Mouse (Mus musculus): ENCODE measurements around the gene Plekhg4.

Plekhg4 gene

GRCm38 (mm10) chr8:105349096-105349771 is 23.8 kb upstream of the Plekhg4 start:
- peak; percentile 28 to 43 for DNase-seq (ENCODE audit: low spot score in 2 of 2)

- DNase-seq (ENCODE audit: low spot score in 2 of 2): peak; percentile 20 to 29
These were observed 22.9 kb upstream of the Plekhg4 start for GRCm38 (mm10) chr8:105350186-105350585.

- DNase-seq (ENCODE audit: low spot score in 2 of 2): no peak
These were observed 19.4 kb upstream of the Plekhg4 start for GRCm38 (mm10) chr8:105353583-105354135.

GRCm38 (mm10) chr8:105354549-105354948 is 18.5 kb upstream of the Plekhg4 start:
- DNase-seq (ENCODE audit: low spot score in 2 of 2): no peak

- no peak for DNase-seq (ENCODE audit: low spot score in 2 of 2)
These were observed 17.7 kb upstream of the Plekhg4 start for GRCm38 (mm10) chr8:105355179-105356024.

GRCm38 (mm10) chr8:105356681-105357080 is 16.4 kb upstream of the Plekhg4 start:
- DNase-seq (ENCODE audit: low spot score in 2 of 2): no peak

- no peak for DNase-seq (ENCODE audit: low spot score in 2 of 2)
These were observed 13.9 kb upstream of the Plekhg4 start for GRCm38 (mm10) chr8:105359208-105359607.

- no peak for DNase-seq (ENCODE audit: low spot score in 2 of 2)
These were observed 13.4 kb upstream of the Plekhg4 start for GRCm38 (mm10) chr8:105359646-105360045.

GRCm38 (mm10) chr8:105361751-105362702 is 11.0 kb upstream of the Plekhg4 start:
- no peak for DNase-seq (ENCODE audit: low spot score in 2 of 2)

GRCm38 (mm10) chr8:105367107-105367506 is 6.0 kb upstream of the Plekhg4 start:
- DNase-seq (ENCODE audit: low spot score in 2 of 2): no peak

GRCm38 (mm10) chr8:105372473-105372872 is 601 bp upstream of the Plekhg4 start:
- DNase-seq (ENCODE audit: low spot score in 2 of 2): no peak

GRCm38 (mm10) chr8:105374513-105374966 is 1.5 kb downstream of the Plekhg4 start:
- DNase-seq (ENCODE audit: low spot score in 2 of 2): no peak

- no peak for DNase-seq (ENCODE audit: low spot score in 2 of 2)
These were observed 5.6 kb downstream of the Plekhg4 start for GRCm38 (mm10) chr8:105378673-105379072.

GRCm38 (mm10) chr8:105380308-105380707 is 7.2 kb downstream of the Plekhg4 start:
- DNase-seq (ENCODE audit: low spot score in 2 of 2): no peak

GRCm38 (mm10) chr8:105384070-105384469 is 11.0 kb downstream of the Plekhg4 start:
- DNase-seq (ENCODE audit: low spot score in 2 of 2): no peak

GRCm38 (mm10) chr8:105387151-105387550 is 14.1 kb downstream of the Plekhg4 start:
- no peak for DNase-seq (ENCODE audit: low spot score in 2 of 2)

GRCm38 (mm10) chr8:105389096-105389495 is 16.0 kb downstream of the Plekhg4 start:
- DNase-seq (ENCODE audit: low spot score in 2 of 2): no peak

GRCm38 (mm10) chr8:105393089-105393787 is 20.2 kb downstream of the Plekhg4 start:
- DNase-seq (ENCODE audit: low spot score in 2 of 2): no peak

- no peak for DNase-seq (ENCODE audit: low spot score in 2 of 2)
These were observed 20.8 kb downstream of the Plekhg4 start for GRCm38 (mm10) chr8:105393915-105394314.

GRCm38 (mm10) chr8:105397747-105398146 is 24.7 kb downstream of the Plekhg4 start:
- peak; percentile 53 to 61 for DNase-seq (ENCODE audit: low spot score in 2 of 2)

GRCm38 (mm10) chr8:105400016-105400415 is 26.9 kb downstream of the Plekhg4 start:
- DNase-seq (ENCODE audit: low spot score in 2 of 2): no peak

All from right cerebral cortex, adult 2 months (tissue).